Mouse (Mus musculus) cerebellum, adult 18-20 months (tissue): ENCODE results near the gene Skp1a.
A peak's percentile ranks its signal among the peaks of the same experiment; 100 is the strongest.

Source experiments
- DNase-seq, 2 experiments: peaks; one replicate each; pipeline ENCODE4 v3.0.0; 2021

Gene Skp1a

GRCm38 (mm10) chr11:52278991-52279390 lies 47.2 kb downstream of the Skp1a start:
- no peak for DNase-seq

DNA sequence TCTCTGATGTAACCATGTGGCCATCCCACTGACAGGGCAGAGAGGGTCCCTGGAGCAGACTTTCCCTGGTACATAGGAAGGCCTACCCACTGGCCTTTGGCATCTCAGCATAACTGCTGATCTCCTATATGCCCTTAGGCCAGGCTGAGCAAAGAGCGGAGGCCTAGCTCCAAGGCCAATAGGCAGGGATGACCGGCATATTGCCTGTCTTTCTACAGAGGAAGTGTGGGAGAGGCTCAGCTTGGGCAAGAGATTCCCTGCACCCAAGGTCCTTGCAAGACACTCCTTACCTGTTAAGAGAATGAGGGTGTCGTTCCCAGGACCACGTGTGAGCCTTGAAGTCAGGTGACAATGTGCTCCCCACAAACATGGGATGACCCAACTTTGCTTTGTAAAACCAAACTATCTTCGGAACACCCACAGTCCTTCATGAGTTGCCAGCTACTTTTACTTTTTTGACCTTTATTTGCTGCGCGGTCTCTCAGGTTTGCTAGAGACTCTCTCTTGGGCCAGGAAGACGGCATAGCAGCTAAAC lies 47.9 kb downstream of the Skp1a start:
- no peak for DNase-seq

GRCm38 (mm10) chr11:52280566-52281455 lies 49.0 kb downstream of the Skp1a start:
- DNase-seq, result no peak

GRCm38 (mm10) chr11:52281568-52282328 lies 50.0 kb downstream of the Skp1a start:
- DNase-seq, result no peak

DNA sequence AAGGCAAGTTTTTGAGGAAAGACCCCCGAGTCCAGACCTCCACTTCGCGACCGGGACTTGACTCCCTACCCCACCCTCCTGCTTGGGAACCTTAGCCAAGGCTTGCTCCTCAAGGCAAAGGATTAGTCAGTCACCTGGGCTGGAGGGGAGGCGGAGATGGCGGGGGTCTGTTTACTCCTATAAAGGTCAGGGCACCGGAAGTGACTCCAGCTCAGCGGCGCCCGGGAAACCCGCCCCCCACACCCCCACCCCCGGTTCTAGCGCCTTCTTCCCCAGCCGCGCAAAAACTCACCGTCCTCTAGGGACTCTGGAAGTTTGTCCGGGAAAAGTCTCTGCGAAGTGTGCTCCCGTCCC lies 50.6 kb downstream of the Skp1a start:
- DNase-seq, result no peak

DNA sequence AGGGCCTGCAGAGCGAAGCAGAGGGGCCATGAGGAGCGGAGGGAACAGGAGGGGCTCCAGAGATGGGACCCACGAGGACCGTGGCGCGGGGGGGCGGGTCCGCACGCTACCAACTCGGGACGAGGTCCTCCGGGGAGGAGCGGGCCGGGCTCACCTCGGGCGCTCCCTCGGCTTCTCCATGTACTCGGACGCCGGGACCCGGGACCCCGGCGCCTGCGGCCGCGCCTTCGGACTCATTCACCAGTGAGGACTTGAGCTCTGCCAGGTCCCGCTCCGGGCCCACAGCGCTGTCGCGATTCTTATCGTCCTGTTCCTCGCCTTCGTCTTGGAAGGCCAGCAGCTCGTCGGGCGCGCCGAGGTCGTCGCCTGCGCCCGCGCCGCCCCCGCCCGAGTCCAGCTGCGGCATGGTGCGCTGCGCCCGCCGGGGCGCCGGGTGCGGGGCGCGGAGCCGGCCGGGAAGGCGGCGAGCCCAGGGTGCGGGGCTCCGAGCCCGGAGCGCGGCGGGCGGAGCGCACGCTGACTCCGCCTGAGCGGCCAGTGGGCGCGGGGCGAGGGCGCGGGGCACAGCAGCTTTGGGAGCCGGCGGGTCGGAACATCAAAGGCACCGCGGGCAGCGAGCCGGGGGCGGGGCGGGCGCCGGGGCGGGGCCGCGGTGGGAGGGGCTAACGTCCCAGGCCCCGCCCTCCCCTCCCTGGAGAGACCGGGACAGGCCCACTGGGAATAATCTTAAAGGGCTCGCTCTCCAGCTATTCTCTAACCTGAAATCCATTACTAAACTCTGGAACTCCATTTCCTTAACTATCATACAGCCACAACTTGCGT lies 51.2 kb downstream of the Skp1a start, which contains the start of gene Tcf7:
Tcf7 (minus strand) TSS at position 241 of the 822 bp plus-strand sequence.
- peak in 1 of 2 experiments; percentile 19 for DNase-seq

- DNase-seq, result peak in 1 of 2 experiments; percentile 18
These were observed 52.1 kb downstream of the Skp1a start for GRCm38 (mm10) chr11:52283596-52284571.

GRCm38 (mm10) chr11:52286301-52286957 lies 54.6 kb downstream of the Skp1a start:
- no peak for DNase-seq

DNA sequence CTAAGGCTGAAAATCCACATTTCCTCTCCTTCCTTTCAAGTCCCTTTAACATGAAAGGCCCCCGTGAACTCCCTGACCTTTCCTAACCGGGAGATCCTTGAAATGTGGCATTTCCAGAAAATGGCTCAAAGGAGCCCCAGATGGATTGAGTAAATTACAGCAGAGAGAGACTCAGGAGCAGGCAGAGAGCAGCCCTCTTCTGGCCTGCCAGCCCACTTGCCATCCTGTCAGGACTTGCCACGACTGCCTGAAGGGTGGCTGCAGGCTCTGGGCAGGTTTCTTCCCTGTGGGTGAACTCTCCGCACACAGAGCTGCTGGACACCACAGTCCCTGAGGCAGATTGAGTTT lies 55.1 kb downstream of the Skp1a start:
- DNase-seq, result no peak

- no peak for DNase-seq
These were observed 60.6 kb downstream of the Skp1a start for GRCm38 (mm10) chr11:52292346-52292745.

DNA sequence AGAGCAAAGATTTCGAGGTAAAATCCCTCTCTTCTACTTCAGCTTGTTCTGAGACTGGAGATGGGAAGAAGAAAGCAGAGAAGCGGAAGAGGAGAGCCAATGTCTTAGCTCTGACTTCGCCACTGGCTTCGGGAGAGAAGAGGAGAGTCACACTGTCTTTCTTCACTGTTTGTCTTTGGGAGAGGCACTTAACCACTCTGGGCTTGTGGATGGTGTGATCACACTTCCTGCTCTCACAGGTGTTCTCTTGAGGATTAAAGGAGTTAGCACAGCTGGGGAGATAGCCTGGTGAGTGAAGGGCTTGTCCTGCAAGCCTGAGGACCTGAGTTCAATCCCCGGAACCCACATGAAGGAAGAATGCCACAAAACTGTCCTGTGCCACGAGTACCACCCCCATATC lies 61.1 kb downstream of the Skp1a start:
- DNase-seq, result no peak

DNA sequence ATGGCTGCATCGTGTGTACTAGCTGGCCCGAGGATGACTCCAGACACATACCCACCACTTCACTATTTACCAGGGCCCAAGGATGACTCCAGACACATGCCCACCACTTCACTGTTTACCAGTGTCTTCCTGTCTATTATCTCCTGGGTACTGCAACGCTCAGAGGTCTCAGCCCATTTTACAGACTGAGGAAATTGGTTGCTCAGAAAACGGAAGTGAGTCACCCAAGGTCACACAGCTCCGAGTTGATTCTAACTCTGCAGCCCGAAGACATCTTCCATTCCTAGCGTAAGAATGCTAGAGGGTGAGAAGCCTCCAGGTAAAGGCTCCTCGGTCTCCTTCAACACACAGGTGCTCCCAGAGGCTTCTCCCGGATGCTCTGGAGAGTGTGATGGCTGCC lies 62.3 kb downstream of the Skp1a start:
- DNase-seq, result no peak
